Mouse (Mus musculus) mouse trophoblast stem cell (cell line): ENCODE data around the gene Ccdc174.

Source experiments
- in situ Hi-C, 2 experiments: fragments of 300-500 bp; cut with MseI, MboI; formaldehyde crosslinking; loops; 2 replicates in 1 of 2; 3 replicates in 1 of 2; pipeline ENCODE4 v1.15.1; 2025

Ccdc174 gene

GRCm38 (mm10) chr6:91917716-91918115, 39.9 kb downstream of the Ccdc174 start:
- in situ Hi-C loops = no loop called here

GRCm38 (mm10) chr6:91931231-91931630, 53.4 kb downstream of the Ccdc174 start:
- in situ Hi-C loops = no loop called here

GRCm38 (mm10) chr6:91938491-91938890, 60.6 kb downstream of the Ccdc174 start:
- in situ Hi-C loops = no loop called here

- in situ Hi-C loops = no loop called here
These were observed 70.6 kb downstream of the Ccdc174 start for GRCm38 (mm10) chr6:91948426-91948825.
